33 mouse cellular contexts compared by ENCODE assay signal in the genomic region with DNA sequence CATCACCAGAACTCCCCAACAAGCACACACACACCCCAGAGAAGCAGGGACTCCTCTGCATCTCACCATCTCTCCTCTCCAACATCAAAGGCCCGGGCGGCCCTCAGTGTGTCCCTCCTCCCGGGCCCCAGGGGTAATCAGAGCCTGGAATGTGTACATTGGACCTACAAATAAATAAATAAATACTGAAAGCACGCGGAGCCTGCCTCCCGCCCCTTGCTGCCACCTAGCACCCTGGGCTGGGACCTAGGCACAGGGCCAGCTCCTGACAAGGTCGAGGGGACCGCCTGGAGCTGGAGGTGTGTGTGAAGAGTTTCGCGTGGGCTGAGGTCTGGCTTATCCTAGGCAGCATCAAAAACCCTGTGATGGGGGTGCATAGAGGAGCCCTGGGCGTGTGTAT. TPM values are rescaled to one million over a fixed set of nuclear protein-coding genes. Genes with fewer than 3 reads are reported as not detected.
A peak's percentile ranks its signal among the peaks of the same experiment; 100 is the strongest.
DNase-seq lines count a peak whose midpoint lies in the region; ATAC-seq and TF ChIP-seq lines count a peak whose summit lies in the region.
"Had no signal": no experiment of that assay in that cellular context is flagged by ENCODE, and none has a peak within 500 bp of the region (broad histone marks: within the 10 kb centered on the region; RNA-seq: fewer than 3 reads in every experiment).

No protein-coding gene starts in this region.

- intact Hi-C loops in gastrocnemius, postnatal 14 days (cut with DNase I; ENCODE audit: low total_unique reads), result loop anchor here (2.0 kb wide), 1 partner anchor 23 kb away; no protein-coding TSS in a partner anchor

- H3K36me3 ChIP-seq in kidney, postnatal 0 days (ENCODE audit: insufficient read depth, low read length), result no peaks in the 10 kb centered on the region
- H3K36me3 ChIP-seq in liver, embryonic 16.5 days (ENCODE audit: control insufficient read depth, insufficient read depth), result no peaks in the 10 kb centered on the region
- no peaks in the 10 kb centered on the region for H3K36me3 ChIP-seq in liver, embryonic 11.5 days (ENCODE audit: control insufficient read depth, insufficient read depth, low read length)
- no peaks in the 10 kb centered on the region for H3K36me3 ChIP-seq in midbrain, embryonic 11.5 days (ENCODE audit: control insufficient read depth, insufficient read depth, low read length)
- no peaks in the 10 kb centered on the region for H3K36me3 ChIP-seq in midbrain, embryonic 14.5 days (ENCODE audit: control insufficient read depth, insufficient read depth, low read length)
- H3K36me3 ChIP-seq: hindbrain, embryonic 12.5 days; midbrain, embryonic 15.5 days; neural tube, embryonic 15.5 days had no signal

- peak; percentile 52 for ATAC-seq in kidney, postnatal 0 days (replicated peaks; ENCODE audit: low FRiP score, low read depth)
- peak; percentile 53; the same call in 1 of the 2 replicates for ATAC-seq in liver, embryonic 16.5 days (ENCODE audit: low read depth)
- no peak for ATAC-seq in liver, embryonic 11.5 days (replicated peaks; ENCODE audit: low FRiP score)
- ATAC-seq in midbrain, embryonic 11.5 days (ENCODE audit: low FRiP score), result no peak
- no peak for ATAC-seq in midbrain, embryonic 14.5 days (ENCODE audit: low FRiP score, low TSS enrichment)
- ATAC-seq: activated CD4-positive, CD25-positive, alpha-beta regulatory T cell, adult 4 months; forebrain, embryonic 14.5 days; hindbrain, postnatal 0 days; midbrain, embryonic 15.5 days had no signal

- no peak overlapping the region for H3K4me2 ChIP-seq in kidney, postnatal 0 days (ENCODE audit: low read length)
- H3K4me2 ChIP-seq in liver, embryonic 16.5 days (ENCODE audit: low read depth, low read length), result no peak overlapping the region
- H3K4me2 ChIP-seq in liver, embryonic 11.5 days, result no peak overlapping the region
- H3K4me2 ChIP-seq in midbrain, embryonic 11.5 days, result no peak overlapping the region
- no peak overlapping the region for H3K4me2 ChIP-seq in midbrain, embryonic 14.5 days (ENCODE audit: low read length)
- H3K4me2 ChIP-seq: hindbrain, embryonic 12.5 days; midbrain, embryonic 15.5 days; neural tube, embryonic 15.5 days had no signal

- no peak for DNase-seq in kidney, postnatal 0 days (ENCODE audit: low spot score)
- DNase-seq in kidney, adult 18-20 months, result no peak
- no peak for DNase-seq in liver, embryonic 11.5 days (ENCODE audit: low spot score)
- DNase-seq in midbrain, embryonic 11.5 days (ENCODE audit: low spot score, missing footprints), result peak; percentile 62
- DNase-seq in midbrain, embryonic 14.5 days, result no peak
- DNase-seq in yolk sac, embryonic 10.5 days (ENCODE audit: low spot score), result peak; percentile 69
- DNase-seq in gastrocnemius, postnatal 14 days, result no peak
- DNase-seq: adrenal gland, adult 2 months; B cell, adult 2 months; cerebellum, adult 8-10 months; cerebellum, postnatal 25 days; gastrocnemius, postnatal 25 days; heart, adult 11 months; heart, postnatal 36 days; kidney, adult 11 months; kidney, postnatal 36 days; lung, adult 18-20 months; retina, postnatal 1 day; right cerebral cortex, postnatal 14 days; thymus, postnatal 4 days had no signal

- TF ChIP-seq CTCF in kidney, postnatal 0 days (IDR thresholded peaks at IDR 0.05; ENCODE audit: low read depth), result no peak

- no peak overlapping the region for H3K27ac ChIP-seq in kidney, postnatal 0 days
- no peak overlapping the region for H3K27ac ChIP-seq in liver, embryonic 16.5 days (ENCODE audit: low read length)
- no peak overlapping the region for H3K27ac ChIP-seq in liver, embryonic 11.5 days (ENCODE audit: low read depth, low read length)
- H3K27ac ChIP-seq in midbrain, embryonic 11.5 days (ENCODE audit: low read depth, low read length), result no peak overlapping the region
- no peak overlapping the region for H3K27ac ChIP-seq in midbrain, embryonic 14.5 days (replicated peaks; ENCODE audit: low read depth, low read length)
- H3K27ac ChIP-seq: hindbrain, embryonic 12.5 days; hindbrain, postnatal 0 days; macrophage; midbrain, embryonic 15.5 days; neural tube, embryonic 15.5 days had no signal

- H3K9me3 ChIP-seq in kidney, postnatal 0 days (replicated peaks; ENCODE audit: low read length), result no peaks in the 10 kb centered on the region
- H3K9me3 ChIP-seq in liver, embryonic 16.5 days (replicated peaks; ENCODE audit: control insufficient read depth, low read length), result no peaks in the 10 kb centered on the region
- no peaks in the 10 kb centered on the region for H3K9me3 ChIP-seq in liver, embryonic 11.5 days (ENCODE audit: control insufficient read depth, low read length)
- H3K9me3 ChIP-seq in midbrain, embryonic 11.5 days (ENCODE audit: control insufficient read depth, low read length), result no peaks in the 10 kb centered on the region
- no peaks in the 10 kb centered on the region for H3K9me3 ChIP-seq in midbrain, embryonic 14.5 days (ENCODE audit: control insufficient read depth, low read length)
- H3K9me3 ChIP-seq: hindbrain, embryonic 12.5 days; midbrain, embryonic 15.5 days; neural tube, embryonic 15.5 days had no signal

- 27% methylated on average over 11 of the region's 11 CpGs for WGBS in kidney, postnatal 0 days
- WGBS in liver, embryonic 16.5 days (ENCODE audit: insufficient replicate concordance), result 32% methylated on average over 11 of the region's 11 CpGs
- 50% methylated on average over 11 of the region's 11 CpGs for WGBS in liver, embryonic 11.5 days
- WGBS in midbrain, embryonic 11.5 days, result 65% methylated on average over 11 of the region's 11 CpGs
- WGBS in midbrain, embryonic 14.5 days, result 76% methylated on average over 11 of the region's 11 CpGs

- no peaks in the 10 kb centered on the region for H3K27me3 ChIP-seq in kidney, postnatal 0 days (ENCODE audit: insufficient read depth, low read length)
- H3K27me3 ChIP-seq in liver, embryonic 16.5 days (ENCODE audit: control insufficient read depth, insufficient read depth, low read depth, low read length), result no peaks in the 10 kb centered on the region
- H3K27me3 ChIP-seq in liver, embryonic 11.5 days (replicated peaks; ENCODE audit: control insufficient read depth, insufficient read depth, low read length), result peaks cover 31% of the 10 kb centered on the region
- H3K27me3 ChIP-seq in midbrain, embryonic 11.5 days (ENCODE audit: control insufficient read depth, insufficient read depth, low read length), result no peaks in the 10 kb centered on the region
- no peaks in the 10 kb centered on the region for H3K27me3 ChIP-seq in midbrain, embryonic 14.5 days (ENCODE audit: control insufficient read depth, insufficient read depth, low read length)
- H3K27me3 ChIP-seq: midbrain, embryonic 15.5 days; neural tube, embryonic 15.5 days had no signal

- no peak overlapping the region for H3K4me3 ChIP-seq in kidney, postnatal 0 days (replicated peaks; ENCODE audit: low read depth, low read length)
- H3K4me3 ChIP-seq in liver, embryonic 16.5 days (ENCODE audit: low read depth, low read length), result no peak overlapping the region
- no peak overlapping the region for H3K4me3 ChIP-seq in liver, embryonic 11.5 days (ENCODE audit: low read depth, low read length)
- H3K4me3 ChIP-seq in midbrain, embryonic 11.5 days (ENCODE audit: low read depth, low read length), result no peak overlapping the region
- no peak overlapping the region for H3K4me3 ChIP-seq in midbrain, embryonic 14.5 days (replicated peaks; ENCODE audit: low read depth, low read length)
- H3K4me3 ChIP-seq: hindbrain, embryonic 12.5 days; midbrain, embryonic 15.5 days; neural tube, embryonic 15.5 days had no signal

- no peak overlapping the region for H3K9ac ChIP-seq in kidney, postnatal 0 days (ENCODE audit: low read depth, low read length)
- no peak overlapping the region for H3K9ac ChIP-seq in liver, embryonic 16.5 days (ENCODE audit: low read depth, low read length)
- H3K9ac ChIP-seq in liver, embryonic 11.5 days (ENCODE audit: low read depth, low read length), result no peak overlapping the region
- no peak overlapping the region for H3K9ac ChIP-seq in midbrain, embryonic 11.5 days (ENCODE audit: low read length)
- H3K9ac ChIP-seq in midbrain, embryonic 14.5 days (replicated peaks; ENCODE audit: low read length), result no peak overlapping the region
- H3K9ac ChIP-seq: hindbrain, embryonic 12.5 days; midbrain, embryonic 15.5 days; neural tube, embryonic 15.5 days had no signal

- no peaks in the 10 kb centered on the region; the same call in 1 of the 2 replicates for H3K4me1 ChIP-seq in kidney, postnatal 0 days (replicated peaks; ENCODE audit: insufficient read depth, low read length)
- no peaks in the 10 kb centered on the region for H3K4me1 ChIP-seq in liver, embryonic 16.5 days (ENCODE audit: control insufficient read depth, low read depth, low read length)
- H3K4me1 ChIP-seq in liver, embryonic 11.5 days (replicated peaks; ENCODE audit: control insufficient read depth, insufficient read depth, low read length), result no peaks in the 10 kb centered on the region
- H3K4me1 ChIP-seq in midbrain, embryonic 11.5 days (ENCODE audit: control insufficient read depth, insufficient read depth, low read length), result peaks cover 5% of the 10 kb centered on the region
- H3K4me1 ChIP-seq in midbrain, embryonic 14.5 days (ENCODE audit: control insufficient read depth, insufficient read depth, low read length), result peaks cover 7% of the 10 kb centered on the region; the same call in 1 of the 2 replicates

RNA-seq across cellular contexts. Expression of gene Dlx4, which starts 43.8 kb away (rescaled TPM):
- polyA plus RNA-seq in kidney, postnatal 0 days (2015; fragmentation: Nextera tagmentation; extraction: Ambion mirVana), result not detected in 2 replicates
- polyA plus RNA-seq in liver, embryonic 16.5 days (2015; fragmentation: Nextera tagmentation; extraction: Ambion mirVana), result 0.07 and 0.13 TPM in 2 replicates
- polyA plus RNA-seq in liver, embryonic 11.5 days (2014; fragmentation: Nextera tagmentation; extraction: Ambion mirVana), result 0.19 and 0.40 TPM in 2 replicates
- not detected in 2 replicates for polyA plus RNA-seq in midbrain, embryonic 11.5 days (2014; fragmentation: Nextera tagmentation; extraction: Ambion mirVana)
- polyA plus RNA-seq in midbrain, embryonic 14.5 days (2014; fragmentation: Nextera tagmentation; extraction: Ambion mirVana), result 0.12 TPM in 1 of 2 replicates, not detected in the other
- not detected for total RNA-seq in gastrocnemius, postnatal 14 days (2021)
- total RNA-seq: gastrocnemius, postnatal 25 days; heart, postnatal 36 days; layer of hippocampus, postnatal 25 days; left cerebral cortex, postnatal 36 days; megakaryocyte-erythroid progenitor cell, adult 5-6 weeks had no signal
- polyA plus RNA-seq: activated CD4-positive, CD25-positive, alpha-beta regulatory T cell, adult 4 months; forebrain, embryonic 14.5 days; heart, embryonic 14.5 days; macrophage; midbrain, embryonic 15.5 days; neural tube, embryonic 15.5 days; small intestine, adult 2 months had no signal

Comparison
In these comparisons a context has a peak if more than half of its experiments do, and no peak if none do; other contexts are left out.
1. ATAC-seq: peak in kidney, postnatal 0 days (single experiment) and liver, embryonic 16.5 days (single experiment); none in liver, embryonic 11.5 days (single experiment), midbrain, embryonic 11.5 days (single experiment) and midbrain, embryonic 14.5 days (single experiment).
2. DNase-seq: peak in midbrain, embryonic 11.5 days (single experiment) and yolk sac, embryonic 10.5 days (single experiment); none in kidney, postnatal 0 days (single experiment), kidney, adult 18-20 months (single experiment), liver, embryonic 11.5 days (single experiment), midbrain, embryonic 14.5 days (single experiment) and gastrocnemius, postnatal 14 days (single experiment).